Mouse (Mus musculus): Measurements from ENCODE around the gene Gm20696. TPM values are rescaled to one million over a fixed set of nuclear protein-coding genes. Genes with fewer than 3 reads are reported as not detected.

The Gm20696 gene
- polyA plus RNA-seq, 1 experiment from 2014 or later, result 2.3 TPM

GRCm38 (mm10) chr6:99228336-99228870 lies 438.2 kb downstream of the Gm20696 start:
- H3K36me3 ChIP-seq (ENCODE audit: control insufficient read depth, insufficient read depth), result no peaks in the 10 kb centered on the region
- ATAC-seq (replicated peaks; ENCODE audit: extremely low read depth, insufficient read depth, low FRiP score), result no peak
- no peak overlapping the region for H3K27ac ChIP-seq (ENCODE audit: low read length)
- H3K4me3 ChIP-seq (ENCODE audit: low read length), result no peak overlapping the region
- no peak overlapping the region for H3K9ac ChIP-seq (ENCODE audit: low read length)
- peaks cover 7% of the 10 kb centered on the region for H3K4me1 ChIP-seq (ENCODE audit: control insufficient read depth, insufficient read depth, low read length)
- H3K9me3 ChIP-seq (replicated peaks; ENCODE audit: control insufficient read depth, low read length), result no peaks in the 10 kb centered on the region
- 74% methylated on average over 6 of the region's 6 CpGs for WGBS
- H3K4me2 ChIP-seq (ENCODE audit: low read depth, low read length), result no peak overlapping the region
- no peaks in the 10 kb centered on the region for H3K27me3 ChIP-seq (ENCODE audit: control insufficient read depth, insufficient read depth, low read length)

GRCm38 (mm10) chr6:99221147-99221546 lies 445.4 kb downstream of the Gm20696 start:
- Histone ChIP-seq H3K9ac (ENCODE audit: low read length) (no peak overlapping the region), H3K4me3 (ENCODE audit: low read length) (no peak overlapping the region), H3K27ac (ENCODE audit: low read length) (no peak overlapping the region), H3K4me1 (ENCODE audit: control insufficient read depth, insufficient read depth, low read length) (peaks cover 5% of the 10 kb centered on the region; the same call in 1 of the 2 replicates), H3K9me3 (replicated peaks; ENCODE audit: control insufficient read depth, low read length) (no peaks in the 10 kb centered on the region), H3K4me2 (ENCODE audit: low read depth, low read length) (no peak overlapping the region), H3K36me3 (ENCODE audit: control insufficient read depth, insufficient read depth) (no peaks in the 10 kb centered on the region), H3K27me3 (ENCODE audit: control insufficient read depth, insufficient read depth, low read length) (no peaks in the 10 kb centered on the region)
- no peak for ATAC-seq (replicated peaks; ENCODE audit: extremely low read depth, insufficient read depth, low FRiP score)
- 58% methylated on average over 5 of the region's 5 CpGs for WGBS

DNA sequence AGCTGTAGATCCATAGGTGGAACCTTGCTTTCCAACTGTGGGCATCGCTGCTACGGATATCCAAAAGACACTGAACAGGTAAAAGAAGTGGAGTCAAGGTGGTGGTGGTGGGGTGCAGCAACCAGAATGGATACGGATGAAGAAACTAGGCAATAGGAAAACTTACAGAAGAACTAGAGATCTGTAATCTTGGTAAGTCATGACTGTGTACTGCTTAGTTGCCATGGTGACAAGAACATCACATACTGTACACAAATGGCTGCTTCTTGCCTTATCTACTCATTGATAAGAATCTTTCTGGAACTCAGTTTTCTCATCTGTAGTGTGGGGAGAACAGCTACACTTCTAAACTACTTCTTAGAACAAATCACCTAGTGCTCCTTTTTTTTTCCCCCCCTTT lies 446.1 kb downstream of the Gm20696 start:
- H3K4me2 ChIP-seq (ENCODE audit: low read depth, low read length), result no peak overlapping the region
- no peaks in the 10 kb centered on the region for H3K36me3 ChIP-seq (ENCODE audit: control insufficient read depth, insufficient read depth)
- H3K4me3 ChIP-seq (ENCODE audit: low read length), result no peak overlapping the region
- H3K9me3 ChIP-seq (replicated peaks; ENCODE audit: control insufficient read depth, low read length), result no peaks in the 10 kb centered on the region
- H3K27me3 ChIP-seq (ENCODE audit: control insufficient read depth, insufficient read depth, low read length), result no peaks in the 10 kb centered on the region
- peaks cover 5% of the 10 kb centered on the region; the same call in 1 of the 2 replicates for H3K4me1 ChIP-seq (ENCODE audit: control insufficient read depth, insufficient read depth, low read length)
- H3K9ac ChIP-seq (ENCODE audit: low read length), result no peak overlapping the region
- 97% methylated on average over 3 of the region's 3 CpGs for WGBS
- ATAC-seq (replicated peaks; ENCODE audit: extremely low read depth, insufficient read depth, low FRiP score), result no peak
- no peak overlapping the region for H3K27ac ChIP-seq (ENCODE audit: low read length)

GRCm38 (mm10) chr6:99217846-99218245 lies 448.8 kb downstream of the Gm20696 start:
- 66% methylated on average over 2 of the region's 2 CpGs for WGBS
- Histone ChIP-seq H3K4me3 (ENCODE audit: low read length) (no peak overlapping the region), H3K4me1 (ENCODE audit: control insufficient read depth, insufficient read depth, low read length) (peaks cover 5% of the 10 kb centered on the region; the same call in 1 of the 2 replicates), H3K27ac (ENCODE audit: low read length) (no peak overlapping the region), H3K36me3 (ENCODE audit: control insufficient read depth, insufficient read depth) (peaks cover 3% of the 10 kb centered on the region; the same call in 1 of the 2 replicates), H3K27me3 (ENCODE audit: control insufficient read depth, insufficient read depth, low read length) (no peaks in the 10 kb centered on the region), H3K9ac (ENCODE audit: low read length) (no peak overlapping the region), H3K9me3 (replicated peaks; ENCODE audit: control insufficient read depth, low read length) (no peaks in the 10 kb centered on the region), H3K4me2 (ENCODE audit: low read depth, low read length) (no peak overlapping the region)
- ATAC-seq (replicated peaks; ENCODE audit: extremely low read depth, insufficient read depth, low FRiP score), result no peak

DNA sequence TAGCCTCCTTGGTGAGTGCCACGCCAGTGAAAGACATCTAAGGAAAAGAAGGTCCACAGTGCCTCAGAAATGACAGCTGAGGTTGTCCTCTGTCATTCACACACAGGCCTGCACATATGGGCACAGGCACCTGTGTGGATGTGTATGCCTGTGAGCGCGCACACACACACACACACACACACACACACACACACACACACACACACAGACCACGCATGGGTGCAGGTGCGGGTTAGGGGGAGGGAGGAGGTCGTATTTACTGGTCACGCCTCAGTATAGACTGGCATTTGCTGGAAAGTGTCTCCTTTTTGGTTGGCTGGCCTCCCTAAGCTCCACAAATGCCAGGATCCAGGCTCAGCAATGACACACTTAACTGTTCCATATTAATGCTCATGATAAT lies 449.4 kb downstream of the Gm20696 start:
- H3K36me3 ChIP-seq (ENCODE audit: control insufficient read depth, insufficient read depth), result peaks cover 3% of the 10 kb centered on the region; the same call in 1 of the 2 replicates
- ATAC-seq (replicated peaks; ENCODE audit: extremely low read depth, insufficient read depth, low FRiP score), result 0 out of 2 replicates have a peak, but pooled peaks have one; percentile 14
- H3K4me2 ChIP-seq (ENCODE audit: low read depth, low read length), result no peak overlapping the region
- H3K9ac ChIP-seq (ENCODE audit: low read length), result no peak overlapping the region
- H3K4me3 ChIP-seq (ENCODE audit: low read length), result no peak overlapping the region
- WGBS, result 83% methylated on average over 6 of the region's 7 CpGs
- no peaks in the 10 kb centered on the region for H3K27me3 ChIP-seq (ENCODE audit: control insufficient read depth, insufficient read depth, low read length)
- no peaks in the 10 kb centered on the region for H3K9me3 ChIP-seq (replicated peaks; ENCODE audit: control insufficient read depth, low read length)
- peaks cover 5% of the 10 kb centered on the region; the same call in 1 of the 2 replicates for H3K4me1 ChIP-seq (ENCODE audit: control insufficient read depth, insufficient read depth, low read length)
- no peak overlapping the region for H3K27ac ChIP-seq (ENCODE audit: low read length)

GRCm38 (mm10) chr6:99212461-99212860 lies 454.1 kb downstream of the Gm20696 start:
- ATAC-seq (replicated peaks; ENCODE audit: extremely low read depth, insufficient read depth, low FRiP score), result no peak

DNA sequence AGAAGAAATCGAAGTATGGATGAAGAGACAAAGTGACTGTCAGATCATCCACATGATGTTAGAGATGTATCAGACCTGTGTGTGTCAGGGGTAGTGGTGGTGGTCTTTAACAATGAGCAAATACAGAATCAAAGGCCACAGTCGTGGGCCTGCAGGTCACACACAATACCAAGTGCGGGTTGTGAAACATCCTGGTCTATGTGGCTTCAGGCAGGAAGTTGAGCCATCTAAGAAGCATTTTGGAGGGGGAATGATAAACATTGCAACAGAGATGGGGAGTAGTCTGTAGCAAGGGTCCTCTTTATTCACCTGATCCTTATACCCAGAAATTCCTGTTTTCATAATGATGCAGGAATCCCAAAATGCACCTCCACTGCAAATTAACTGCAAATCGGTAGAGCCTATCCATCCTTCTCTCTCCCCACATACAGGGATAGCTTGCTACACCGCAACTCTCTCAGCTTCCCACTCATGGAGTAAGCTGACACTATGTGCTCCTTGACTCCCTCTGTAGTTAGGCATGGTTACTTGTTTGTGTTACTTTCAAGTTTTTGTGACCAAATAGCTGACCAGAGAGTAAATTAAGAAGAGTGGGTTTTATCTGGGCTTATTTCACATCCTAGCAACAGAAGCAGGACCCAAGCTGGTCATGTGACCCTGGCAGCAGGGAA lies 454.8 kb downstream of the Gm20696 start:
- Histone ChIP-seq H3K4me1 (ENCODE audit: control insufficient read depth, insufficient read depth, low read length) (peaks cover 11% of the 10 kb centered on the region), H3K36me3 (ENCODE audit: control insufficient read depth, insufficient read depth) (peaks cover 3% of the 10 kb centered on the region; the same call in 1 of the 2 replicates), H3K27ac (ENCODE audit: low read length) (no peak overlapping the region), H3K4me2 (ENCODE audit: low read depth, low read length) (no peak overlapping the region), H3K4me3 (ENCODE audit: low read length) (no peak overlapping the region), H3K9ac (ENCODE audit: low read length) (no peak overlapping the region), H3K9me3 (replicated peaks; ENCODE audit: control insufficient read depth, low read length) (no peaks in the 10 kb centered on the region), H3K27me3 (ENCODE audit: control insufficient read depth, insufficient read depth, low read length) (no peaks in the 10 kb centered on the region)
- WGBS, result 81% methylated on average over 5 of the region's 5 CpGs
- ATAC-seq (replicated peaks; ENCODE audit: extremely low read depth, insufficient read depth, low FRiP score), result no peak

More at GRCm38 (mm10) chr6:99212461-99212860, 454.1 kb downstream of the Gm20696 start:
- WGBS, result 79% methylated on average over 4 of the region's 4 CpGs
- no peak overlapping the region for H3K9ac ChIP-seq (ENCODE audit: low read length)
- H3K36me3 ChIP-seq (ENCODE audit: control insufficient read depth, insufficient read depth), result peaks cover 3% of the 10 kb centered on the region; the same call in 1 of the 2 replicates
- no peaks in the 10 kb centered on the region for H3K27me3 ChIP-seq (ENCODE audit: control insufficient read depth, insufficient read depth, low read length)
- H3K4me1 ChIP-seq (ENCODE audit: control insufficient read depth, insufficient read depth, low read length), result peaks cover 6% of the 10 kb centered on the region
- no peak overlapping the region for H3K4me3 ChIP-seq (ENCODE audit: low read length)
- H3K27ac ChIP-seq (ENCODE audit: low read length), result no peak overlapping the region
- H3K4me2 ChIP-seq (ENCODE audit: low read depth, low read length), result no peak overlapping the region
- no peaks in the 10 kb centered on the region for H3K9me3 ChIP-seq (replicated peaks; ENCODE audit: control insufficient read depth, low read length)

DNA sequence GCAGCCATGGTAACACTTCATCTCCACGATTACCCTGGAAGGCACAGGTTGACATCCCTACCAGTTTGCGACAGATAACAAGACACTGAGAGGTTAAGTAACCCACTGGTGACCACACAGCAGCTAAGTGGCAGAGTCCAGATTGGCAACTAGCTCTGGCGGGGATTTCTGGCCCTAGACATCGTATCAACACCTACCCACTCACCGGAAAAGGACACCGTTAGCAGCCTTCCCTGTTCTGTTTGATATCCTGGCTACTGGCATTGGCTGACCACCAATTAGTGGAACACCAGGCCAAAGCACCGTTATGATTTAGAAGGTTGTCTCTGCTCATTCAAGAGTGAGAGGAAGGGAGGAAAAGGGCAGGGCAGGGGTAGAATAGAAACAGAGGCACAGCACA lies 456.4 kb downstream of the Gm20696 start:
- Histone ChIP-seq H3K4me1 (ENCODE audit: control insufficient read depth, insufficient read depth, low read length) (peaks cover 18% of the 10 kb centered on the region), H3K27ac (ENCODE audit: low read length) (no peak overlapping the region), H3K36me3 (ENCODE audit: control insufficient read depth, insufficient read depth) (peaks cover 3% of the 10 kb centered on the region; the same call in 1 of the 2 replicates), H3K27me3 (ENCODE audit: control insufficient read depth, insufficient read depth, low read length) (no peaks in the 10 kb centered on the region), H3K4me2 (ENCODE audit: low read depth, low read length) (no peak overlapping the region), H3K9ac (ENCODE audit: low read length) (no peak overlapping the region), H3K4me3 (ENCODE audit: low read length) (no peak overlapping the region), H3K9me3 (replicated peaks; ENCODE audit: control insufficient read depth, low read length) (no peaks in the 10 kb centered on the region)
- ATAC-seq (replicated peaks; ENCODE audit: extremely low read depth, insufficient read depth, low FRiP score), result no peak
- 57% methylated on average over 7 of the region's 7 CpGs for WGBS

Measured in heart, embryonic 16.5 days (tissue).